Mouse (Mus musculus): ENCODE measurements around the gene Adora1. TPM values are rescaled to one million over a fixed set of nuclear protein-coding genes. Genes with fewer than 3 reads are reported as not detected.

The Adora1 gene
- polyA plus RNA-seq, 1 experiment: 0.50 TPM

GRCm38 (mm10) chr1:134206085-134206484 is 29.1 kb downstream of the Adora1 start:
- TF ChIP-seq FLI1 (IDR thresholded peaks at IDR 0.05; ENCODE audit: low read length) (no peak), GATA1 (IDR thresholded peaks at IDR 0.05; ENCODE audit: borderline replicate concordance, low read length) (no peak)
- peaks cover 60% of the 10 kb centered on the region for H3K27me3 ChIP-seq (replicated peaks)
- H3K4me1 ChIP-seq: peaks cover 8% of the 10 kb centered on the region; the same call in 1 of the 2 replicates

GRCm38 (mm10) chr1:134205296-134206018 is 29.8 kb downstream of the Adora1 start:
- no peak for TF ChIP-seq GATA1 (IDR thresholded peaks at IDR 0.05; ENCODE audit: borderline replicate concordance, low read length)
- no peak for TF ChIP-seq FLI1 (IDR thresholded peaks at IDR 0.05; ENCODE audit: low read length)
- peaks cover 59% of the 10 kb centered on the region for H3K27me3 ChIP-seq (replicated peaks)
- peaks cover 7% of the 10 kb centered on the region; the same call in 1 of the 2 replicates for H3K4me1 ChIP-seq
- no peak overlapping the region for H3K4me3 ChIP-seq (replicated peaks)
- H3K9me3 ChIP-seq: peaks cover 16% of the 10 kb centered on the region
- H3K36me3 ChIP-seq (replicated peaks; ENCODE audit: low read length): no peaks in the 10 kb centered on the region

More at GRCm38 (mm10) chr1:134206085-134206484, 29.1 kb downstream of the Adora1 start:
- Histone ChIP-seq H3K9me3 (peaks cover 16% of the 10 kb centered on the region), H3K36me3 (replicated peaks; ENCODE audit: low read length) (no peaks in the 10 kb centered on the region), H3K4me3 (replicated peaks) (no peak overlapping the region)

DNA sequence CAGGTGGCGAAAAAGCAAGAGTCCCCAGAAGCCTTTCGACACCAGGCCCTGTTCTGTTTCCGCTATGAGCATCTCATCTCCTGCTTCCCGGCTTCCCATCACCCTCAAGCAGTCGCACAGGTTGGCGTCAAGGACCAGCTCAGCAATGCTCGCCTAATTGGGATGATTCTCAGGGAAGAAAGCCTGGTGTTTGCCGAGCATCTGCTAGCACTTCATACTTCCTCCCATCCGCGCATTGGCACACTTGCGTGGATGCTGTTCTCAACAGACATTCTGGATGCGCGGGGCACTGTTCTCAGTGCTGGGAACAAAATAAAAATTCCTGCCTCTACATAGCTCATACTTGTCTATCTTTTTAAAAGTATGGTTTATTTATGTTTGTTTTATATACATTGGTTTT is 31.0 kb downstream of the Adora1 start:
- peaks cover 16% of the 10 kb centered on the region for H3K9me3 ChIP-seq
- peaks cover 61% of the 10 kb centered on the region for H3K27me3 ChIP-seq (replicated peaks)
- H3K36me3 ChIP-seq (replicated peaks; ENCODE audit: low read length): no peaks in the 10 kb centered on the region
- H3K4me3 ChIP-seq (replicated peaks): no peak overlapping the region
- no peak for TF ChIP-seq FLI1 (IDR thresholded peaks at IDR 0.05; ENCODE audit: low read length)
- no peak for TF ChIP-seq GATA1 (IDR thresholded peaks at IDR 0.05; ENCODE audit: borderline replicate concordance, low read length)
- peaks cover 7% of the 10 kb centered on the region; the same call in 1 of the 2 replicates for H3K4me1 ChIP-seq

GRCm38 (mm10) chr1:134201751-134202420 is 33.3 kb downstream of the Adora1 start:
- Histone ChIP-seq H3K4me3 (replicated peaks) (no peak overlapping the region), H3K36me3 (replicated peaks; ENCODE audit: low read length) (no peaks in the 10 kb centered on the region), H3K27me3 (replicated peaks) (peaks cover 64% of the 10 kb centered on the region), H3K9me3 (no peaks in the 10 kb centered on the region), H3K4me1 (peaks cover 9% of the 10 kb centered on the region; the same call in 1 of the 2 replicates)
- TF ChIP-seq FLI1 (IDR thresholded peaks at IDR 0.05; ENCODE audit: low read length) (no peak), GATA1 (IDR thresholded peaks at IDR 0.05; ENCODE audit: borderline replicate concordance, low read length) (no peak)

- Histone ChIP-seq H3K4me1 (peaks cover 15% of the 10 kb centered on the region), H3K4me3 (replicated peaks) (no peak overlapping the region), H3K36me3 (replicated peaks; ENCODE audit: low read length) (no peaks in the 10 kb centered on the region), H3K9me3 (no peaks in the 10 kb centered on the region), H3K27me3 (replicated peaks) (peaks cover 61% of the 10 kb centered on the region)
- TF ChIP-seq FLI1 (IDR thresholded peaks at IDR 0.05; ENCODE audit: low read length) (no peak), GATA1 (IDR thresholded peaks at IDR 0.05; ENCODE audit: borderline replicate concordance, low read length) (no peak)
These were observed 34.1 kb downstream of the Adora1 start for GRCm38 (mm10) chr1:134200998-134201686.

GRCm38 (mm10) chr1:134200481-134200880 is 34.8 kb downstream of the Adora1 start:
- H3K4me1 ChIP-seq: peaks cover 21% of the 10 kb centered on the region
- no peaks in the 10 kb centered on the region for H3K36me3 ChIP-seq (replicated peaks; ENCODE audit: low read length)
- no peaks in the 10 kb centered on the region for H3K9me3 ChIP-seq
- peaks cover 58% of the 10 kb centered on the region for H3K27me3 ChIP-seq (replicated peaks)
- H3K4me3 ChIP-seq (replicated peaks): no peak overlapping the region
- no peak for TF ChIP-seq FLI1 (IDR thresholded peaks at IDR 0.05; ENCODE audit: low read length)
- no peak for TF ChIP-seq GATA1 (IDR thresholded peaks at IDR 0.05; ENCODE audit: borderline replicate concordance, low read length)

DNA sequence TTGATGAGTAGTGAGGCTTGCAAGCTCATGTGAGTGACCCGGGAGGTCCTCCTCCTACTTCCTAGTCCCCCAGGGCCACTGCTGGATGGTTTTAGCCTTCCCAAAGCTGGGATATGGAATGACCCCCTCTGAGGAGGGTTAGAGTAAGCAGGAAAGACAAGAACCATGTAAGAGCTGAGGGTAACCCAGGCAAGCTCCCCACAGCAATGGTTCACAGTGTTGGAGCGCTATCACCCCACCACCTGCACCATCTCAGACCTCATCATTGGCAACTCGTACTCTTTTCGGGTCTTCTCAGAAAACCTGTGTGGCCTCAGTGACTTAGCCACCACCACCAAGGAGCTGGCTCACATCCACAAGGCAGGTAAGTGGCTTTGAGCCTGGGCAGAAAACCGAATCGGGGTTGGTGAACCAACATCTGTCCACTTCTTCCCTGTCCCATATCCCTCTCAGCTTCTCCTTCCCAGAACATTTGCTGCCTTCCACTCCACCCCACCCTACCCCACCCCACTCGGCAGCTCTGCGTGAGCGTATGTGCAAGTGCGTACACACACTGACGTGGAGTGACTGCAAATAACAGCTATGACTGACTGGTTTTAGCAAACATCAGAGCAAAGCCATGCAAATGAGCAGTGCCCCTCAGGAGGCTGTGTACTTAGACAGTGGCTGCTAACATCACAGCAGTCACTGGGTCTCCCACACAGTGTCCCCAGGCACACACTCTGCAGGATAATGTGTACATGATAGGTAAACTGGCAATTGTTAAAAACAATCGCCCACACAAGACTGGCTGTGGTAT is 36.8 kb downstream of the Adora1 start:
- Histone ChIP-seq H3K9me3 (no peaks in the 10 kb centered on the region), H3K36me3 (replicated peaks; ENCODE audit: low read length) (no peaks in the 10 kb centered on the region), H3K4me3 (replicated peaks) (no peak overlapping the region), H3K27me3 (replicated peaks) (peaks cover 59% of the 10 kb centered on the region), H3K4me1 (peaks cover 36% of the 10 kb centered on the region)
- TF ChIP-seq GATA1 (IDR thresholded peaks at IDR 0.05; ENCODE audit: borderline replicate concordance, low read length): no peak
- TF ChIP-seq FLI1 (IDR thresholded peaks at IDR 0.05; ENCODE audit: low read length): no peak

DNA sequence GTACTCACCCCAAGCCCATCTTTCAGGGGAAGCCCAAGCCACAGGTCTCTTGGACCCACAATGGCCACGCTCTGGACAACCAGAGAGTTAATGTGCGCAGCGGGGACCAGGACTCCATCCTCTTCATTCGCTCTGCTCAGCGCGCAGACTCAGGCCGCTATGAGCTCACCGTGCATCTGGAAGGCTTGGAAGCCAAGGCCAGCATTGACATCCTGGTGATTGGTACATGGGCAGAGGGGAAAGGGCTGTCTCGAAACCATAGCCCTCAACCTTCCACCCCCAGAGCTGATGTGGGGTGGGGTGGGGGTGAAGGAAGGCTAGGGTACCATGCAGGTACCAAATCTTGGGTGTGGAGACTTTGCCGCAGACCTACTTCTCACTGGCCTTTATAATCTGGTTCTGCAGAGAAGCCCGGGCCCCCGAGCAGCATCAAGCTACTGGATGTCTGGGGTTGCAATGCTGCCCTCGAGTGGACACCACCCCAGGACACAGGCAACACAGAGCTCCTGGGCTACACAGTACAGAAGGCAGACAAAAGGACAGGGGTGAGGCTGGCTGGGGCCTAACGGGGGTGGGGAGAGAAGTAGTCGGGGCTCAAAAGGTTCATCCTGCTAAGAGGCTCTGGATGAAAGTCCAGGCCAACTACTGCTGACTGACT is 37.8 kb downstream of the Adora1 start:
- TF ChIP-seq FLI1 (IDR thresholded peaks at IDR 0.05; ENCODE audit: low read length) (no peak), GATA1 (IDR thresholded peaks at IDR 0.05; ENCODE audit: borderline replicate concordance, low read length) (no peak)
- H3K36me3 ChIP-seq (replicated peaks; ENCODE audit: low read length): no peaks in the 10 kb centered on the region
- no peak overlapping the region for H3K4me3 ChIP-seq (replicated peaks)
- peaks cover 44% of the 10 kb centered on the region for H3K4me1 ChIP-seq
- H3K9me3 ChIP-seq: no peaks in the 10 kb centered on the region
- peaks cover 60% of the 10 kb centered on the region for H3K27me3 ChIP-seq (replicated peaks)

DNA sequence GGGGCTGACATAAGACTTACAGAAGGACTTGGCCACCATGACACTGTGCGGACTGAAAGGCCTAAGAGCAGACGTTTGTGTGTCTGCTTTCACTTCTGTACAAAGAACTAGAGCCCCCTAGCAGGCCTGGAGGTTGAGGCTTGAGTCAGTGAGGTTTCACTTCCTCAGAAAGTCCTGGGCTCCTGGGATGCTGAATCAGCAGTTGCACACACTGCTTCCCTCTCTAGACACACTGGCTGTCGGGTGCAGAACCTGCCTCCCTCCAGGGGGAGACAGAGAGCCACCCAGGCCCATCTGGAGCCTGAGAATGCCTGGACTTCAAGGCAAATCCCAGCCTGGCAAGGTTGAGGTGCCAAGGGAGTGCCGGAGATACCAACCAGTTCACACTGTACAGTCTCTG is 38.8 kb downstream of the Adora1 start:
- Histone ChIP-seq H3K4me1 (peaks cover 44% of the 10 kb centered on the region), H3K36me3 (replicated peaks; ENCODE audit: low read length) (no peaks in the 10 kb centered on the region), H3K27me3 (replicated peaks) (peaks cover 68% of the 10 kb centered on the region), H3K9me3 (no peaks in the 10 kb centered on the region), H3K4me3 (replicated peaks) (peak overlapping the region; percentile 83)
- TF ChIP-seq GATA1 (IDR thresholded peaks at IDR 0.05; ENCODE audit: borderline replicate concordance, low read length) (no peak), FLI1 (IDR thresholded peaks at IDR 0.05; ENCODE audit: low read length) (no peak)
